27 mouse cellular contexts compared by ENCODE assay signal in the genomic region with DNA sequence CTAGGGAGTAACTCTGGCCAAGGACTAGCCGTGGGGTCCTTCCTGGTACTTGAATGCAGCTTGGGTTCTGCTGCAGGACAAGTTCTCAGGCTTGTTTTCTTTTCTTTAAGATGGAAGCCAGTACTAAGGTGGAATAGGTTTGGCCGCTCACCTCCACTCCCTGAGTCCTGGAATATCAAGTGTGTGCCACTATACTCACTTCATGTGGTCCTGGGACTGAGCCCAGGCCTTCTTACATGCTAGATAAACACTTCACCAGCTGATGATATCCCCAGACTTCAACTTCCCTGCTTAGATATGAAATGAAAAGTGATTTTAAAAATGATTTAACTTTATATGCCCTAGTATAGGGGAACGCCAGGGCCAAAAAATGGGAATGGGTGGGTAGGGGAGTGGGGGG. TPM values are rescaled to one million over a fixed set of nuclear protein-coding genes. Genes with fewer than 3 reads are reported as not detected.
DNase-seq lines count a peak whose midpoint lies in the region; ATAC-seq and TF ChIP-seq lines count a peak whose summit lies in the region.
"Had no signal": no experiment of that assay in that cellular context is flagged by ENCODE, and none has a peak within 500 bp of the region (broad histone marks: within the 10 kb centered on the region; RNA-seq: fewer than 3 reads in every experiment).

No protein-coding gene starts in this region.

- 51% methylated on average over 3 of the region's 3 CpGs for WGBS in lung, postnatal 0 days

- no peaks in the 10 kb centered on the region for H3K9me3 ChIP-seq in ES-Bruce4 (replicated peaks; ENCODE audit: control insufficient read depth, insufficient read depth, low read length, poor library complexity, severe bottlenecking)
- H3K9me3 ChIP-seq in lung, postnatal 0 days (ENCODE audit: low read length): no peaks in the 10 kb centered on the region
- H3K9me3 ChIP-seq: forebrain, embryonic 10.5 days; forebrain, embryonic 13.5 days; heart, embryonic 10.5 days; heart, embryonic 13.5 days; hindbrain, embryonic 10.5 days; hindbrain, embryonic 13.5 days had no signal

- peak; percentile 39 for DNase-seq in heart, adult 11 months
- DNase-seq in heart, postnatal 4 days: no peak
- peak; percentile 77 for DNase-seq in lung, postnatal 0 days (ENCODE audit: low spot score)
- peak; percentile 54 for DNase-seq in lung, postnatal 36 days
- DNase-seq in frontal cortex, postnatal 10 days (ENCODE audit: low spot score in 2 of 2): no peak
- DNase-seq in right cerebral cortex, postnatal 10 days (ENCODE audit: low spot score in 2 of 2): no peak
- DNase-seq in gastrocnemius, postnatal 10 days: no peak
- DNase-seq: adrenal gland, adult 8-10 months; adrenal gland, postnatal 25 days; cerebellum, adult 18-20 months; cerebellum, adult 9-10 months; cerebellum, postnatal 14 days; gastrocnemius, adult 2 months; gastrocnemius, postnatal 25 days; heart, adult 2 months had no signal

- ATAC-seq in lung, postnatal 0 days: peak; percentile 71
- ATAC-seq: activated CD4-positive, CD25-positive, alpha-beta regulatory T cell, adult 4 months; forebrain, embryonic 13.5 days; forebrain, embryonic 16.5 days; hindbrain, postnatal 0 days; inflammation-experienced regulatory T-cells, adult 6 months had no signal

- TF ChIP-seq CTCF in ES-Bruce4 (IDR thresholded peaks at IDR 0.05; ENCODE audit: low read depth, low read length): no peak
- TF ChIP-seq CTCF in lung, postnatal 0 days (IDR thresholded peaks at IDR 0.05): no peak

- no peak overlapping the region for H3K4me2 ChIP-seq in lung, postnatal 0 days (replicated peaks; ENCODE audit: low read depth, low read length)
- H3K4me2 ChIP-seq: forebrain, embryonic 13.5 days; heart, embryonic 13.5 days; hindbrain, embryonic 13.5 days had no signal

- no peak overlapping the region for H3K4me3 ChIP-seq in ES-Bruce4 (ENCODE audit: low read depth, low read length)
- no peak overlapping the region for H3K4me3 ChIP-seq in lung, postnatal 0 days (ENCODE audit: low read depth, low read length)
- H3K4me3 ChIP-seq: forebrain, embryonic 10.5 days; forebrain, embryonic 13.5 days; gastrocnemius, adult 2 months; heart, adult 2 months; heart, embryonic 10.5 days; heart, embryonic 13.5 days; hindbrain, embryonic 10.5 days; hindbrain, embryonic 13.5 days had no signal

- H3K36me3 ChIP-seq in ES-Bruce4 (ENCODE audit: control insufficient read depth, insufficient read depth, low read length, poor library complexity, severe bottlenecking): no peaks in the 10 kb centered on the region
- H3K36me3 ChIP-seq in lung, postnatal 0 days (ENCODE audit: insufficient read depth, low read length): no peaks in the 10 kb centered on the region
- H3K36me3 ChIP-seq: forebrain, embryonic 10.5 days; heart, embryonic 10.5 days; heart, embryonic 13.5 days; hindbrain, embryonic 10.5 days; hindbrain, embryonic 13.5 days had no signal

- H3K4me1 ChIP-seq in ES-Bruce4 (ENCODE audit: control insufficient read depth, insufficient read depth, low read length): peaks cover 8% of the 10 kb centered on the region
- no peaks in the 10 kb centered on the region for H3K4me1 ChIP-seq in lung, postnatal 0 days (ENCODE audit: insufficient read depth, low read depth, low read length)
- H3K4me1 ChIP-seq: forebrain, embryonic 13.5 days; heart, embryonic 10.5 days; heart, embryonic 13.5 days; hindbrain, embryonic 10.5 days had no signal

- peak overlapping the region; percentile 99 for H3K27ac ChIP-seq in ES-Bruce4 (ENCODE audit: insufficient read depth, low read length)
- H3K27ac ChIP-seq in lung, postnatal 0 days (ENCODE audit: low read length): peak overlapping the region; percentile 3; the same call in 1 of the 2 replicates
- H3K27ac ChIP-seq: forebrain, embryonic 10.5 days; forebrain, embryonic 13.5 days; gastrocnemius, adult 2 months; heart, adult 2 months; heart, embryonic 10.5 days; heart, embryonic 13.5 days; hindbrain, embryonic 10.5 days; hindbrain, embryonic 13.5 days; hindbrain, postnatal 0 days had no signal

- no peak for TF ChIP-seq POLR2A in ES-Bruce4 (IDR thresholded peaks at IDR 0.05; ENCODE audit: insufficient read depth, low read length)

- 0 out of 2 replicates have a peak overlapping the region, but pooled peaks have one; percentile 23 for H3K9ac ChIP-seq in ES-Bruce4 (ENCODE audit: low read depth, poor library complexity, severe bottlenecking)
- H3K9ac ChIP-seq in lung, postnatal 0 days (replicated peaks; ENCODE audit: low read depth): no peak overlapping the region
- H3K9ac ChIP-seq: forebrain, embryonic 13.5 days; heart, embryonic 13.5 days; hindbrain, embryonic 13.5 days had no signal

- TF ChIP-seq EP300 in ES-Bruce4 (IDR thresholded peaks at IDR 0.05; ENCODE audit: insufficient read depth, low read depth, low read length): no peak
- TF ChIP-seq EP300 in lung, postnatal 0 days (IDR thresholded peaks at IDR 0.05): no peak

- no peaks in the 10 kb centered on the region for H3K27me3 ChIP-seq in ES-Bruce4 (ENCODE audit: control insufficient read depth, insufficient read depth, low read length, poor library complexity, severe bottlenecking)
- H3K27me3 ChIP-seq in lung, postnatal 0 days (replicated peaks; ENCODE audit: insufficient read depth, low read length): no peaks in the 10 kb centered on the region
- H3K27me3 ChIP-seq: CH12.LX; forebrain, embryonic 13.5 days; heart, embryonic 13.5 days; hindbrain, embryonic 13.5 days had no signal

RNA-seq across cellular contexts. Expression of gene Cggbp1, which starts 25.5 kb away (rescaled TPM):
- total RNA-seq in heart, postnatal 4 days (2021): 10 to 100 TPM; 61.3 to 63.1 TPM
- polyA plus RNA-seq in ES-Bruce4 (2011; ENCODE audit: insufficient read depth, insufficient read length, low read depth, missing spikeins): 60.9 and 72.9 TPM in 2 replicates
- polyA plus RNA-seq in lung, postnatal 0 days (2015; fragmentation: Nextera tagmentation; extraction: Ambion mirVana): 45.8 and 53.6 TPM in 2 replicates
- total RNA-seq in gastrocnemius, postnatal 10 days (2021): 10 to 100 TPM; 40.8 to 45.4 TPM

RNA-seq across cellular contexts. Expression of gene Zfp654, which starts 25.9 kb away (rescaled TPM):
- total RNA-seq in heart, postnatal 4 days (2021): 10 to 100 TPM; 10.6 to 10.8 TPM
- polyA plus RNA-seq in ES-Bruce4 (2011; ENCODE audit: insufficient read depth, insufficient read length, low read depth, missing spikeins): 12.0 and 12.1 TPM in 2 replicates
- 3.7 and 4.1 TPM in 2 replicates for polyA plus RNA-seq in lung, postnatal 0 days (2015; fragmentation: Nextera tagmentation; extraction: Ambion mirVana)
- 1 to 10 TPM; 7.5 to 8.1 TPM for total RNA-seq in gastrocnemius, postnatal 10 days (2021)

Comparison
In these comparisons a context has a peak if more than half of its experiments do, and no peak if none do; other contexts are left out.
1. DNase-seq: peak in heart, adult 11 months (single experiment), lung, postnatal 0 days (single experiment) and lung, postnatal 36 days (single experiment); none in heart, postnatal 4 days (single experiment), frontal cortex, postnatal 10 days (0 of 2), right cerebral cortex, postnatal 10 days (0 of 2) and gastrocnemius, postnatal 10 days (single experiment).